Mouse (Mus musculus) neural tube, embryonic 14.5 days (tissue): Measurements from ENCODE around the gene Tnfaip8l1. TPM values are rescaled to one million over a fixed set of nuclear protein-coding genes. Genes with fewer than 3 reads are reported as not detected.
A peak's percentile ranks its signal among the peaks of the same experiment; 100 is the strongest.

ENCODE experiments used
- ATAC-seq: fragments of 200-750 bp; cut with Nextera tagmentation; 2 replicates; pipeline ENCODE4 v1.8.0; 2017; ENCODE audit warnings: low read depth, mild to moderate bottlenecking, moderate TSS enrichment, moderate library complexity
- H3K27ac ChIP-seq: fragments of 300-500 bp; sonication (generic); 2 replicates; pipeline ENCODE4 v1.5.1; 2014; ENCODE audit warnings: low read depth, mild to moderate bottlenecking, control low read depth, low read length, moderate library complexity, mixed read lengths
- H3K27me3 ChIP-seq: fragments of 300-500 bp; sonication (generic); 2 replicates; pipeline ENCODE4 v1.6.1; 2014; ENCODE audit warnings: low read length; ENCODE audit not compliant: control insufficient read depth, insufficient read depth
- H3K36me3 ChIP-seq: fragments of 300-500 bp; sonication (generic); 2 replicates; pipeline ENCODE4 v1.6.1; 2014; ENCODE audit warnings: low read length, mixed read lengths; ENCODE audit not compliant: control insufficient read depth, insufficient read depth
- H3K4me1 ChIP-seq: fragments of 300-500 bp; sonication (generic); 2 replicates; pipeline ENCODE4 v1.6.1; 2014; ENCODE audit warnings: low read length; ENCODE audit not compliant: control insufficient read depth, insufficient read depth
- H3K4me2 ChIP-seq: fragments of 300-500 bp; sonication (generic); 2 replicates; pipeline ENCODE4 v1.6.1; 2014; ENCODE audit warnings: mild to moderate bottlenecking, low read depth, low read length, control low read depth
- H3K4me3 ChIP-seq: fragments of 300-500 bp; sonication (generic); 2 replicates; pipeline ENCODE4 v1.5.1; 2014; ENCODE audit warnings: low read depth, low read length, control low read depth, mixed read lengths
- H3K9ac ChIP-seq: fragments of 300-500 bp; sonication (generic); replicated peaks from 2 replicates; pipeline ENCODE4 v1.6.1; 2014; ENCODE audit warnings: low read depth, mild to moderate bottlenecking, control low read depth, low read length, mixed read lengths
- H3K9me3 ChIP-seq: fragments of 300-500 bp; sonication (generic); 2 replicates; pipeline ENCODE4 v1.6.1; 2016; ENCODE audit warnings: low read length; ENCODE audit not compliant: control insufficient read depth
- WGBS: fragments of 180-500 bp; shearing (Covaris S2); extraction: QIAGEN DNeasy Blood & Tissue Kit; methylation state at CpG from one replicate; pipeline ENCODE4 v1.1.7; 2014; 5-methylcytosine and 5-hydroxymethylcytosine counted together
- polyA plus RNA-seq: library from polyadenylated mRNA; unstranded; fragments of >200 nt; fragmentation: Nextera tagmentation; extraction: Ambion mirVana; gene quantifications from 2 replicates; pipeline ENCODE4 v1.2.1, GENCODE M21; 2014

Gene Tnfaip8l1
- polyA plus RNA-seq, 1 experiment from 2014 or later, result 9.2 TPM

- H3K4me2 ChIP-seq, result peak overlapping the region; percentile 28; the same call in 1 of the 2 replicates
- ATAC-seq, result peak; percentile 14; the same call in 1 of the 2 replicates
- H3K27ac ChIP-seq, result no peak overlapping the region
- H3K27me3 ChIP-seq, result no peaks in the 10 kb centered on the region
- WGBS, result 21% methylated on average over 20 of the region's 21 CpGs
- H3K9me3 ChIP-seq, result no peaks in the 10 kb centered on the region
- peaks cover 13% of the 10 kb centered on the region; the same call in 1 of the 2 replicates for H3K36me3 ChIP-seq
- no peak overlapping the region for H3K9ac ChIP-seq
- no peak overlapping the region for H3K4me3 ChIP-seq
- peaks cover 28% of the 10 kb centered on the region for H3K4me1 ChIP-seq
Measured at GRCm38 (mm10) chr17:56133457-56134363, 28.6 kb upstream of the Tnfaip8l1 start.

DNA sequence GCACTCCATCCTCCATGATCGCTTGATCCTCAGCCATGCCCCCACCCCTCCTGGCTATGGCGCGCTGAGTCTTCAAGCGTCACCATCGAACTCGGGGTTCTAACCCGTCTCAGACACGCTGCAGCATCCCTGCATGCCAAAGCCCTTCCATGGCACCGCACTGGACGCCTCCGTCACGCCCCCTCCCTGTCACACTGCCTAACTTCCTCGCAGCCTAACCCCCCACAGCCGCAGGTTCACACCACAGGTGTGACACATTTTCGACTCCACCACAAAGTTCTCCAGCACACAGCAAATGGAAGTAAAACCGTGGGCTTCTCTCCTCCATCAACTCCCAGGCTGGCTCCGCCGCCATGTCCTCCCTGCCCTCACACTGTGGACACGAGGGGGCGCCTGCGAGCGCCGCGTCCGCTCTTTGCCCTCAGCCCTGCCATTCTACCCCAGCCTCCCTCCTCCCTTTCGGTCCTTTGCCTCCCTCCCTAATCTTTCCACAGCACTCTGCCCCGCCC is 27.8 kb upstream of the Tnfaip8l1 start:
- H3K36me3 ChIP-seq, result peaks cover 13% of the 10 kb centered on the region; the same call in 1 of the 2 replicates
- H3K4me3 ChIP-seq, result no peak overlapping the region
- 2% methylated on average over 27 of the region's 27 CpGs for WGBS
- H3K27me3 ChIP-seq, result peaks cover 5% of the 10 kb centered on the region; the same call in 1 of the 2 replicates
- no peaks in the 10 kb centered on the region for H3K9me3 ChIP-seq
- H3K9ac ChIP-seq, result no peak overlapping the region
- H3K4me1 ChIP-seq, result peaks cover 33% of the 10 kb centered on the region
- no peak; the same call in 1 of the 2 replicates for ATAC-seq
- H3K4me2 ChIP-seq, result peak overlapping the region; percentile 28; the same call in 1 of the 2 replicates
- H3K27ac ChIP-seq, result no peak overlapping the region

DNA sequence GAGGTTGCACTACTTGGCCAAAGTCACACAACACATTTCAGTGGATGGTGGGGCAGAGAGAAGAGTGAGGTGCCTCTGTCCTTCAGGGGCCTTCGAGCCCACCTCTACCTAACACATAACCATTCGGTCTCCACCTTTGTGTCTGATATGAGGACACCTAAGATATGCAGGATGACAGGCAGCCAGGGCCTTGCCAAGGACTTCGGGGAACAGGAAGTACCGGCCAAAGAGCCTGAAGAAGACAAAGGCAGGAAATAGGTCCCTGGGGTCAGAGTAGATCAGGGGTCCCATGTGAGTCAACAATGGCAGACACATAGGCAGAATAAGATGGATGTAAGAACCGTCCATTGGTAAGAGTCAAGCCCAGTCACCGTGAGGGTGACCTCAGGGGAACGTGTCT is 25.7 kb upstream of the Tnfaip8l1 start:
- ATAC-seq, result no peak
- Histone ChIP-seq H3K4me1 (peaks cover 35% of the 10 kb centered on the region), H3K4me3 (no peak overlapping the region), H3K9me3 (no peaks in the 10 kb centered on the region), H3K27me3 (peaks cover 5% of the 10 kb centered on the region; the same call in 1 of the 2 replicates), H3K36me3 (0 out of 2 replicates have a peak, but pooled peaks cover under 1% of the 10 kb centered on the region), H3K27ac (no peak overlapping the region), H3K9ac (no peak overlapping the region), H3K4me2 (no peak overlapping the region)
- WGBS, result 87% methylated on average over 7 of the region's 7 CpGs

- 18% methylated on average over 25 of the region's 25 CpGs for WGBS
- Histone ChIP-seq H3K4me3 (peak overlapping the region; percentile 83), H3K4me2 (peak overlapping the region; percentile 80), H3K36me3 (no peaks in the 10 kb centered on the region), H3K27me3 (peaks cover 5% of the 10 kb centered on the region; the same call in 1 of the 2 replicates), H3K4me1 (peaks cover 43% of the 10 kb centered on the region), H3K9me3 (no peaks in the 10 kb centered on the region), H3K27ac (no peak overlapping the region), H3K9ac (no peak overlapping the region)
- no peak for ATAC-seq
Measured at GRCm38 (mm10) chr17:56137839-56138613, 24.3 kb upstream of the Tnfaip8l1 start.

DNA sequence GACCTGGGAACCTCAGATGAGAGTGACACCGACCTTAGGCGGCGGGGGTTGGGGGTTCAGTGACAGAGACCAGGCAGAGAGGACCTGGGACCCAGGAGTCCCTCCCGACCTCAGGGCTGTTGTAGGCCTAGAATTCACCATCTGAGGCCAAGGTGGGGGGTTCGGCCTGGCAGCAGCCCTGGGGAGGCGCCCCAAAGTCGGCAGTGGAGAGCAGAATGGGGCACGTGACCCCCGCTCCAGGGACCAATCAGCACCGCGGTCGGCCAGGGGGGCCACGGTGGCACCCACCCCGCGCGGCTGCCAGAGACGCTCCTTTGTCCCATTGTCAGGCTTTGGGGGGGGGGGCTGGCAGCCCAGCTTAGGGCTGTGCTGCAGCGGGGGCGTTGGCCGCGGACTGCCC is 22.9 kb upstream of the Tnfaip8l1 start:
- H3K4me2 ChIP-seq, result peak overlapping the region; percentile 80
- H3K4me1 ChIP-seq, result peaks cover 39% of the 10 kb centered on the region
- H3K27ac ChIP-seq, result no peak overlapping the region; the same call in 1 of the 2 replicates
- no peaks in the 10 kb centered on the region for H3K36me3 ChIP-seq
- ATAC-seq, result peak; percentile 25
- peak overlapping the region; percentile 83 for H3K4me3 ChIP-seq
- 4% methylated on average over 20 of the region's 21 CpGs for WGBS
- peaks cover 5% of the 10 kb centered on the region; the same call in 1 of the 2 replicates for H3K27me3 ChIP-seq
- peak overlapping the region; percentile 94 for H3K9ac ChIP-seq
- no peaks in the 10 kb centered on the region for H3K9me3 ChIP-seq

GRCm38 (mm10) chr17:56139858-56140595 is 22.2 kb upstream of the Tnfaip8l1 start, which contains the start of gene Sema6b:
TSS of gene Sema6b (minus strand) at chr17:56140343.
- peak within 1 kb of the TSS; percentile 94 for H3K9ac ChIP-seq
- WGBS, result 1% methylated on average over 77 of the region's 79 CpGs
- H3K4me2 ChIP-seq, result peak within 1 kb of the TSS; percentile 80
- peaks cover 5% of the 10 kb centered on the region; the same call in 1 of the 2 replicates for H3K27me3 ChIP-seq
- peak within 1 kb of the TSS; percentile 80 for H3K27ac ChIP-seq
- H3K4me1 ChIP-seq, result peaks cover 33% of the 10 kb centered on the region
- no peaks in the 10 kb centered on the region for H3K9me3 ChIP-seq
- no peaks in the 10 kb centered on the region for H3K36me3 ChIP-seq
- peak within 1 kb of the TSS; percentile 83 for H3K4me3 ChIP-seq
- peak; percentile 52 for ATAC-seq

GRCm38 (mm10) chr17:56141702-56142605 is 20.3 kb upstream of the Tnfaip8l1 start:
- Histone ChIP-seq H3K9ac (peak overlapping the region; percentile 62), H3K4me1 (peaks cover 28% of the 10 kb centered on the region), H3K27ac (peak overlapping the region; percentile 28; the same call in 1 of the 2 replicates), H3K9me3 (no peaks in the 10 kb centered on the region), H3K27me3 (peaks cover 5% of the 10 kb centered on the region; the same call in 1 of the 2 replicates), H3K36me3 (no peaks in the 10 kb centered on the region), H3K4me2 (peak overlapping the region; percentile 67), H3K4me3 (peak overlapping the region; percentile 39)
- under 1% methylated on average over 40 of the region's 47 CpGs for WGBS
- ATAC-seq, result peak; percentile 45
